Mouse (Mus musculus) cortical plate, adult 2 months (tissue): ENCODE data around the gene Lztr1. TPM values are rescaled to one million over a fixed set of nuclear protein-coding genes. Genes with fewer than 3 reads are reported as not detected.

Experiments used
- H3K27ac ChIP-seq: fragments of 200-500 bp; 2 replicates; pipeline ENCODE4 v1.5.1; 2012; ENCODE audit warnings: low read length, control low read depth, inconsistent platforms; ENCODE audit not compliant: insufficient read depth
- H3K4me1 ChIP-seq: fragments of 200-500 bp; 2 replicates; pipeline ENCODE4 v1.6.1; 2011; ENCODE audit warnings: low read length; ENCODE audit not compliant: control insufficient read depth, insufficient read depth
- H3K4me3 ChIP-seq: fragments of 200-500 bp; 2 replicates; pipeline ENCODE4 v1.5.1; 2011; ENCODE audit warnings: mild to moderate bottlenecking, low read length, control low read depth; ENCODE audit not compliant: insufficient read depth
- CTCF ChIP-seq: fragments of 200-500 bp; IDR thresholded peaks from 2 replicates; pipeline ENCODE4 v1.5.1; 2011; ENCODE audit warnings: mild to moderate bottlenecking, control low read depth, low read length; ENCODE audit not compliant: insufficient read depth; ENCODE audit errors: extremely low read depth
- POLR2A ChIP-seq: fragments of 200-500 bp; IDR thresholded peaks from 2 replicates; pipeline ENCODE4 v1.6.1; 2011; ENCODE audit warnings: mild to moderate bottlenecking, low read length, control low read depth; ENCODE audit not compliant: insufficient read depth; ENCODE audit errors: extremely low read depth
- polyA plus RNA-seq: library from polyadenylated mRNA; depleted of rRNA; stranded (reverse); fragments of >200 nt; gene quantifications from 2 replicates; pipeline ENCODE4 v1.2.3, GENCODE M21; 2012

The Lztr1 gene
- polyA plus RNA-seq, 1 experiment, result 330 TPM

GRCm38 (mm10) chr16:17525524-17525923 lies 17.0 kb downstream of the Lztr1 start:
- Histone ChIP-seq H3K4me1 (peaks cover 2% of the 10 kb centered on the region; the same call in 1 of the 2 replicates), H3K27ac (no peak overlapping the region), H3K4me3 (no peak overlapping the region)
- TF ChIP-seq POLR2A (no peak), CTCF (no peak)

- TF ChIP-seq POLR2A, result no peak
- no peak for TF ChIP-seq CTCF
- H3K4me1 ChIP-seq, result peaks cover 2% of the 10 kb centered on the region; the same call in 1 of the 2 replicates
- H3K4me3 ChIP-seq, result no peak overlapping the region
- no peak overlapping the region for H3K27ac ChIP-seq
These were observed 17.7 kb downstream of the Lztr1 start for GRCm38 (mm10) chr16:17526223-17526622.

- TF ChIP-seq POLR2A, result no peak
- no peak for TF ChIP-seq CTCF
- Histone ChIP-seq H3K4me3 (no peak overlapping the region), H3K4me1 (peaks cover 2% of the 10 kb centered on the region; the same call in 1 of the 2 replicates), H3K27ac (no peak overlapping the region)
These were observed 19.1 kb downstream of the Lztr1 start for GRCm38 (mm10) chr16:17527606-17528005.

GRCm38 (mm10) chr16:17528276-17528675 lies 19.8 kb downstream of the Lztr1 start:
- Histone ChIP-seq H3K4me1 (peaks cover 2% of the 10 kb centered on the region; the same call in 1 of the 2 replicates), H3K4me3 (no peak overlapping the region), H3K27ac (no peak overlapping the region)
- TF ChIP-seq CTCF, result no peak
- no peak for TF ChIP-seq POLR2A

GRCm38 (mm10) chr16:17529981-17530586 lies 21.6 kb downstream of the Lztr1 start:
- H3K27ac ChIP-seq, result peak overlapping the region; percentile 85
- TF ChIP-seq POLR2A, result no peak
- TF ChIP-seq CTCF, result no peak
- peak overlapping the region; percentile 79 for H3K4me3 ChIP-seq
- H3K4me1 ChIP-seq, result peaks cover 2% of the 10 kb centered on the region; the same call in 1 of the 2 replicates

GRCm38 (mm10) chr16:17530640-17531288 lies 22.3 kb downstream of the Lztr1 start, which contains the start of gene Thap7:
Thap7 (minus strand) TSS chr16:17531136.
- Histone ChIP-seq H3K27ac (peak within 1 kb of the TSS; percentile 85), H3K4me3 (peak within 1 kb of the TSS; percentile 79), H3K4me1 (peaks cover 2% of the 10 kb centered on the region; the same call in 1 of the 2 replicates)
- TF ChIP-seq CTCF (no peak), POLR2A (peak; percentile 79)

GRCm38 (mm10) chr16:17532271-17532670 lies 23.8 kb downstream of the Lztr1 start:
- H3K4me3 ChIP-seq, result peak overlapping the region; percentile 79; the same call in 1 of the 2 replicates
- no peak overlapping the region for H3K27ac ChIP-seq
- TF ChIP-seq POLR2A, result no peak
- TF ChIP-seq CTCF, result 0 out of 2 replicates have a peak, but pooled peaks have one; percentile 14
- peaks cover 2% of the 10 kb centered on the region; the same call in 1 of the 2 replicates for H3K4me1 ChIP-seq

- no peak for TF ChIP-seq POLR2A
- no peak for TF ChIP-seq CTCF
- Histone ChIP-seq H3K27ac (no peak overlapping the region), H3K4me3 (no peak overlapping the region), H3K4me1 (peaks cover 2% of the 10 kb centered on the region; the same call in 1 of the 2 replicates)
These were observed 24.3 kb downstream of the Lztr1 start for GRCm38 (mm10) chr16:17532676-17533329.

GRCm38 (mm10) chr16:17536584-17536983 lies 28.1 kb downstream of the Lztr1 start:
- TF ChIP-seq POLR2A, result no peak
- TF ChIP-seq CTCF, result no peak
- no peak overlapping the region for H3K27ac ChIP-seq
- no peaks in the 10 kb centered on the region for H3K4me1 ChIP-seq
- no peak overlapping the region for H3K4me3 ChIP-seq
